ENCODE assay signal across 13 mouse cellular contexts in genomic region chr6:76754867-76755266, GRCm38 (mm10).
DNase-seq lines count a peak whose midpoint lies in the region; ATAC-seq lines count a peak whose summit lies in the region.
"Had no signal": no experiment of that assay in that cellular context is flagged by ENCODE, and none has a peak within 500 bp of the region (broad histone marks: within the 10 kb centered on the region; RNA-seq: fewer than 3 reads in every experiment).

No protein-coding gene starts in this region.

- WGBS in forebrain, embryonic 14.5 days, result 57% methylated on average over 3 of the region's 3 CpGs
- 63% methylated on average over 3 of the region's 3 CpGs for WGBS in forebrain, embryonic 11.5 days
- 71% methylated on average over 3 of the region's 3 CpGs for WGBS in limb, embryonic 10.5 days

- H3K4me1 ChIP-seq in forebrain, embryonic 14.5 days (ENCODE audit: control insufficient read depth, insufficient read depth, low read length), result no peaks in the 10 kb centered on the region
- no peaks in the 10 kb centered on the region for H3K4me1 ChIP-seq in forebrain, embryonic 11.5 days (replicated peaks; ENCODE audit: control insufficient read depth, insufficient read depth, low read length)
- no peaks in the 10 kb centered on the region; the same call in 1 of the 2 replicates for H3K4me1 ChIP-seq in limb, embryonic 10.5 days
- H3K4me1 ChIP-seq: kidney, embryonic 15.5 days; liver, embryonic 15.5 days had no signal

- H3K4me3 ChIP-seq in forebrain, embryonic 14.5 days (ENCODE audit: low read depth, low read length), result no peak overlapping the region
- H3K4me3 ChIP-seq in forebrain, embryonic 11.5 days (ENCODE audit: low read depth, low read length), result no peak overlapping the region
- no peak overlapping the region for H3K4me3 ChIP-seq in limb, embryonic 10.5 days
- H3K4me3 ChIP-seq: erythroblast, embryonic 14.5 days; kidney, embryonic 15.5 days; liver, embryonic 15.5 days; myocyte had no signal

- H3K27ac ChIP-seq in forebrain, embryonic 14.5 days (ENCODE audit: low read depth, low read length), result no peak overlapping the region
- no peak overlapping the region for H3K27ac ChIP-seq in forebrain, embryonic 11.5 days (ENCODE audit: low read depth, low read length)
- H3K27ac ChIP-seq in limb, embryonic 10.5 days, result no peak overlapping the region
- H3K27ac ChIP-seq: kidney, embryonic 15.5 days; liver, embryonic 15.5 days had no signal

- H3K9me3 ChIP-seq in forebrain, embryonic 14.5 days (replicated peaks; ENCODE audit: control insufficient read depth, low read length), result no peaks in the 10 kb centered on the region
- H3K9me3 ChIP-seq in forebrain, embryonic 11.5 days (ENCODE audit: control insufficient read depth, low read length), result no peaks in the 10 kb centered on the region
- H3K9me3 ChIP-seq in limb, embryonic 10.5 days (replicated peaks), result no peaks in the 10 kb centered on the region
- H3K9me3 ChIP-seq: kidney, embryonic 15.5 days; liver, embryonic 15.5 days had no signal

- H3K9ac ChIP-seq in forebrain, embryonic 14.5 days (ENCODE audit: low read length), result no peak overlapping the region
- H3K9ac ChIP-seq in forebrain, embryonic 11.5 days (ENCODE audit: low read length), result no peak overlapping the region
- H3K9ac ChIP-seq: kidney, embryonic 15.5 days; liver, embryonic 15.5 days had no signal

- no peaks in the 10 kb centered on the region for H3K27me3 ChIP-seq in forebrain, embryonic 14.5 days (replicated peaks; ENCODE audit: control insufficient read depth, insufficient read depth, low read length)
- H3K27me3 ChIP-seq in forebrain, embryonic 11.5 days (ENCODE audit: control insufficient read depth, insufficient read depth, low read length), result no peaks in the 10 kb centered on the region
- no peaks in the 10 kb centered on the region for H3K27me3 ChIP-seq in limb, embryonic 10.5 days (ENCODE audit: low read depth, poor library complexity, severe bottlenecking)
- H3K27me3 ChIP-seq: kidney, embryonic 15.5 days; liver, embryonic 15.5 days had no signal

- H3K36me3 ChIP-seq in forebrain, embryonic 14.5 days (ENCODE audit: control insufficient read depth, insufficient read depth, low read length), result no peaks in the 10 kb centered on the region
- H3K36me3 ChIP-seq in forebrain, embryonic 11.5 days (ENCODE audit: control insufficient read depth, insufficient read depth, low read length), result no peaks in the 10 kb centered on the region
- no peaks in the 10 kb centered on the region for H3K36me3 ChIP-seq in limb, embryonic 10.5 days
- H3K36me3 ChIP-seq: kidney, embryonic 15.5 days; liver, embryonic 15.5 days had no signal

- no peak overlapping the region for H3K4me2 ChIP-seq in forebrain, embryonic 14.5 days (ENCODE audit: low read length)
- H3K4me2 ChIP-seq in forebrain, embryonic 11.5 days (ENCODE audit: low read depth, low read length, severe bottlenecking), result no peak overlapping the region
- H3K4me2 ChIP-seq: kidney, embryonic 15.5 days; liver, embryonic 15.5 days had no signal

- peak; percentile 42 for DNase-seq in forebrain, embryonic 14.5 days (ENCODE audit: low spot score)
- DNase-seq in forebrain, embryonic 11.5 days (ENCODE audit: low spot score), result no peak
- DNase-seq in kidney, postnatal 4 days, result peak; percentile 21 to 34
- no peak for DNase-seq in kidney, adult 11 months
- peak; percentile 5 for DNase-seq in embryo, embryonic 9.5 days (ENCODE audit: extremely low spot score)
- DNase-seq in right cerebral cortex, postnatal 10 days (ENCODE audit: low spot score in 2 of 2), result peak; percentile 24 to 28
- DNase-seq in limb, embryonic 10.5 days (ENCODE audit: low spot score), result no peak
- no peak for DNase-seq in thymus, adult 18-20 months
- DNase-seq: thymus, adult 2 months had no signal

- peak; percentile 52; the same call in 1 of the 2 replicates for ATAC-seq in forebrain, embryonic 14.5 days
- no peak for ATAC-seq in forebrain, embryonic 11.5 days (replicated peaks; ENCODE audit: low FRiP score)

Comparison
In these comparisons a context has a peak if more than half of its experiments do, and no peak if none do; other contexts are left out.
1. DNase-seq: peak in forebrain, embryonic 14.5 days (single experiment), kidney, postnatal 4 days (2 of 2), embryo, embryonic 9.5 days (single experiment) and right cerebral cortex, postnatal 10 days (2 of 2); none in forebrain, embryonic 11.5 days (single experiment), kidney, adult 11 months (single experiment), limb, embryonic 10.5 days (single experiment) and thymus, adult 18-20 months (0 of 2).